Mouse (Mus musculus): ENCODE data around the gene Cers2. TPM values are rescaled to one million over a fixed set of nuclear protein-coding genes. Genes with fewer than 3 reads are reported as not detected.

Gene Cers2
- 100 to 1,000 TPM; 191 to 231 TPM for total RNA-seq (2021)
- long read RNA-seq, experiment 1, transcript Cers2-201 (11 exons, 2,216 nt), result major isoform, 157 of 181 reads
- long read RNA-seq, experiment 1, partial matches to known transcripts, result 2 of 181 reads
- long read RNA-seq, experiment 1, other reads (novel, unspliced or antisense), result 22 of 181 reads
- long read RNA-seq, experiment 2, transcript Cers2-201 (11 exons, 2,216 nt), result major isoform, 343 of 440 reads
- long read RNA-seq, experiment 2, partial matches to known transcripts, result 36 of 440 reads
- long read RNA-seq, experiment 2, other reads (novel, unspliced or antisense), result 61 of 440 reads

- no peak for DNase-seq (ENCODE audit: low spot score in 2 of 2)
Observed at GRCm38 (mm10) chr3:95314486-95315093, at the start of gene Cers2. Gene Cers2, plus strand, starts transcription at chr3:95314791.

GRCm38 (mm10) chr3:95266052-95266451 is 48.5 kb upstream of the Cers2 start:
- no peak for DNase-seq (ENCODE audit: low spot score in 2 of 2)

GRCm38 (mm10) chr3:95267855-95268254 is 46.7 kb upstream of the Cers2 start:
- peak in 1 of 2 experiments; percentile 32 for DNase-seq (ENCODE audit: low spot score in 2 of 2)

- no peak for DNase-seq (ENCODE audit: low spot score in 2 of 2)
Observed at GRCm38 (mm10) chr3:95269789-95270188, 44.8 kb upstream of the Cers2 start.

GRCm38 (mm10) chr3:95270766-95271364 is 43.7 kb upstream of the Cers2 start:
- DNase-seq (ENCODE audit: low spot score in 2 of 2), result no peak

GRCm38 (mm10) chr3:95273471-95273870 is 41.1 kb upstream of the Cers2 start:
- DNase-seq (ENCODE audit: low spot score in 2 of 2), result no peak

GRCm38 (mm10) chr3:95274453-95274852 is 40.1 kb upstream of the Cers2 start:
- DNase-seq (ENCODE audit: low spot score in 2 of 2), result no peak

GRCm38 (mm10) chr3:95275161-95275560 is 39.4 kb upstream of the Cers2 start:
- DNase-seq (ENCODE audit: low spot score in 2 of 2), result no peak

- DNase-seq (ENCODE audit: low spot score in 2 of 2), result no peak
Observed at GRCm38 (mm10) chr3:95276428-95276934, 38.1 kb upstream of the Cers2 start.

- DNase-seq (ENCODE audit: low spot score in 2 of 2), result no peak
Observed at GRCm38 (mm10) chr3:95277149-95277551, 37.4 kb upstream of the Cers2 start.

- DNase-seq (ENCODE audit: low spot score in 2 of 2), result no peak
Observed at GRCm38 (mm10) chr3:95280747-95281146, 33.8 kb upstream of the Cers2 start.

- DNase-seq (ENCODE audit: low spot score in 2 of 2), result peak; percentile 96 to 97
Observed at GRCm38 (mm10) chr3:95281216-95282126, 33.1 kb upstream of the Cers2 start, which contains the start of the genes Mindy1 and Prune1. Gene Mindy1, plus strand, starts transcription at chr3:95281345. Gene Prune1, minus strand, starts transcription at chr3:95282076.

GRCm38 (mm10) chr3:95282381-95282864 is 32.2 kb upstream of the Cers2 start:
- peak; percentile 40 to 57 for DNase-seq (ENCODE audit: low spot score in 2 of 2)

- peak; percentile 73 to 74 for DNase-seq (ENCODE audit: low spot score in 2 of 2)
Observed at GRCm38 (mm10) chr3:95282865-95283588, 31.6 kb upstream of the Cers2 start.

- no peak for DNase-seq (ENCODE audit: low spot score in 2 of 2)
Observed at GRCm38 (mm10) chr3:95283589-95283941, 31.0 kb upstream of the Cers2 start.

- DNase-seq (ENCODE audit: low spot score in 2 of 2), result no peak
Observed at GRCm38 (mm10) chr3:95284062-95284461, 30.5 kb upstream of the Cers2 start.

- DNase-seq (ENCODE audit: low spot score in 2 of 2), result peak; percentile 38 to 46
Observed at GRCm38 (mm10) chr3:95284501-95285281, 29.9 kb upstream of the Cers2 start.

GRCm38 (mm10) chr3:95285390-95285789 is 29.2 kb upstream of the Cers2 start:
- no peak for DNase-seq (ENCODE audit: low spot score in 2 of 2)

GRCm38 (mm10) chr3:95286011-95286410 is 28.6 kb upstream of the Cers2 start:
- no peak for DNase-seq (ENCODE audit: low spot score in 2 of 2)
